ENCODE assay signal across 9 mouse cellular contexts in genomic region chr17:10086132-10086531, GRCm38 (mm10).
A peak's percentile ranks its signal among the peaks of the same experiment; 100 is the strongest.
DNase-seq lines count a peak whose midpoint lies in the region; ATAC-seq and TF ChIP-seq lines count a peak whose summit lies in the region.
"Had no signal": no experiment of that assay in that cellular context is flagged by ENCODE, and none has a peak within 500 bp of the region (broad histone marks: within the 10 kb centered on the region; RNA-seq: fewer than 3 reads in every experiment).

No protein-coding gene starts in this region.

- 32% methylated on average over 2 of the region's 2 CpGs for WGBS in forebrain, embryonic 14.5 days
- 86% methylated on average over 2 of the region's 2 CpGs for WGBS in forebrain, embryonic 10.5 days
- WGBS in stomach, postnatal 0 days, result 7% methylated on average over 2 of the region's 2 CpGs

- TF ChIP-seq EP300 in stomach, postnatal 0 days (optimal IDR thresholded peaks at IDR 0.05), result no peak

- H3K27ac ChIP-seq in forebrain, embryonic 14.5 days (ENCODE audit: low read depth, low read length), result no peak overlapping the region
- H3K27ac ChIP-seq in forebrain, embryonic 10.5 days, result no peak overlapping the region
- H3K27ac ChIP-seq in stomach, postnatal 0 days (replicated peaks), result no peak overlapping the region

- H3K36me3 ChIP-seq in forebrain, embryonic 14.5 days (ENCODE audit: control insufficient read depth, insufficient read depth, low read length), result no peaks in the 10 kb centered on the region
- no peaks in the 10 kb centered on the region for H3K36me3 ChIP-seq in forebrain, embryonic 10.5 days (replicated peaks)
- H3K36me3 ChIP-seq in stomach, postnatal 0 days (ENCODE audit: control insufficient read depth, insufficient read depth, low read length), result no peaks in the 10 kb centered on the region

- 0 out of 2 replicates have a peak, but pooled peaks have one; percentile 1 for TF ChIP-seq CTCF in stomach, postnatal 0 days (IDR thresholded peaks at IDR 0.05; ENCODE audit: low read depth)

- no peak overlapping the region for H3K9ac ChIP-seq in forebrain, embryonic 14.5 days (ENCODE audit: low read length)
- no peak overlapping the region for H3K9ac ChIP-seq in stomach, postnatal 0 days (ENCODE audit: low read length)

- H3K4me2 ChIP-seq in forebrain, embryonic 14.5 days (ENCODE audit: low read length), result no peak overlapping the region
- no peak overlapping the region for H3K4me2 ChIP-seq in stomach, postnatal 0 days (replicated peaks; ENCODE audit: low read depth)

- no peaks in the 10 kb centered on the region for H3K9me3 ChIP-seq in forebrain, embryonic 14.5 days (replicated peaks; ENCODE audit: control insufficient read depth, low read length)
- no peaks in the 10 kb centered on the region for H3K9me3 ChIP-seq in forebrain, embryonic 10.5 days
- no peaks in the 10 kb centered on the region for H3K9me3 ChIP-seq in stomach, postnatal 0 days (ENCODE audit: control insufficient read depth, low read length)

- peak; percentile 42 for DNase-seq in forebrain, embryonic 14.5 days (ENCODE audit: low spot score)
- DNase-seq in forebrain, embryonic 10.5 days (ENCODE audit: extremely low spot score, low spot score), result no peak
- peak; percentile 38 to 49 for DNase-seq in kidney, postnatal 25 days
- no peak for DNase-seq in kidney, adult 11 months
- peak; percentile 18 for DNase-seq in urinary bladder, postnatal 25 days (ENCODE audit: low spot score)
- no peak for DNase-seq in urinary bladder, postnatal 4 days (ENCODE audit: low spot score in 2 of 2)
- DNase-seq in stomach, postnatal 0 days (ENCODE audit: low spot score), result peak; percentile 83
- no peak for DNase-seq in layer of hippocampus, adult 9-11 months

- H3K4me3 ChIP-seq in forebrain, embryonic 14.5 days (ENCODE audit: low read depth, low read length), result no peak overlapping the region
- no peak overlapping the region for H3K4me3 ChIP-seq in forebrain, embryonic 10.5 days
- H3K4me3 ChIP-seq in stomach, postnatal 0 days (ENCODE audit: low read depth, low read length), result no peak overlapping the region
- H3K4me3 ChIP-seq: megakaryocyte, embryonic 14.5 days had no signal

- no peaks in the 10 kb centered on the region for H3K27me3 ChIP-seq in forebrain, embryonic 14.5 days (replicated peaks; ENCODE audit: control insufficient read depth, insufficient read depth, low read length)
- H3K27me3 ChIP-seq in forebrain, embryonic 10.5 days (ENCODE audit: poor library complexity, severe bottlenecking), result no peaks in the 10 kb centered on the region
- no peaks in the 10 kb centered on the region for H3K27me3 ChIP-seq in stomach, postnatal 0 days (ENCODE audit: control insufficient read depth, insufficient read depth, low read length)
- H3K27me3 ChIP-seq: megakaryocyte, embryonic 14.5 days had no signal

- H3K4me1 ChIP-seq in forebrain, embryonic 14.5 days (ENCODE audit: control insufficient read depth, insufficient read depth, low read length), result no peaks in the 10 kb centered on the region
- H3K4me1 ChIP-seq in forebrain, embryonic 10.5 days, result no peaks in the 10 kb centered on the region
- H3K4me1 ChIP-seq in stomach, postnatal 0 days (replicated peaks; ENCODE audit: control insufficient read depth, insufficient read depth), result no peaks in the 10 kb centered on the region; the same call in 1 of the 2 replicates

- ATAC-seq in forebrain, embryonic 14.5 days, result no peak
- ATAC-seq in stomach, postnatal 0 days (ENCODE audit: low FRiP score, low TSS enrichment), result peak; percentile 88

Comparison
In these comparisons a context has a peak if more than half of its experiments do, and no peak if none do; other contexts are left out.
1. DNase-seq: peak in forebrain, embryonic 14.5 days (single experiment), kidney, postnatal 25 days (2 of 2), urinary bladder, postnatal 25 days (single experiment) and stomach, postnatal 0 days (single experiment); none in forebrain, embryonic 10.5 days (single experiment), kidney, adult 11 months (single experiment), urinary bladder, postnatal 4 days (0 of 2) and layer of hippocampus, adult 9-11 months (single experiment).